Mouse (Mus musculus) stomach, embryonic 16.5 days (tissue): ENCODE measurements at regions not wholly inside any gene's neighbourhood (a gene's known extent, or its start where the extent isn't known, plus 50 kb on each side); places are given as distances from the start of the nearest gene placed in this dataset.
A peak's percentile ranks its signal among the peaks of the same experiment; 100 is the strongest.

Experiments
- ATAC-seq: fragments of 200-750 bp; cut with Nextera tagmentation; 2 replicates; pipeline ENCODE4 v1.8.0; 2017; ENCODE audit warnings: moderate number of reproducible peaks, moderate TSS enrichment; ENCODE audit not compliant: insufficient read depth, low FRiP score
- H3K27ac ChIP-seq: fragments of 300-500 bp; sonication (generic); 2 replicates; pipeline ENCODE4 v1.5.1; 2014; ENCODE audit warnings: low read length
- H3K27me3 ChIP-seq: fragments of 300-500 bp; sonication (generic); 2 replicates; pipeline ENCODE4 v1.6.1; 2014; ENCODE audit warnings: low read length, control low read depth, mixed read lengths; ENCODE audit not compliant: control insufficient read depth, insufficient read depth
- H3K36me3 ChIP-seq: fragments of 300-500 bp; sonication (generic); 2 replicates; pipeline ENCODE4 v1.6.1; 2014; ENCODE audit warnings: low read length; ENCODE audit not compliant: control insufficient read depth, insufficient read depth
- H3K4me1 ChIP-seq: fragments of 300-500 bp; sonication (generic); 2 replicates; pipeline ENCODE4 v1.6.1; 2014; ENCODE audit warnings: low read length, control low read depth, mixed read lengths; ENCODE audit not compliant: control insufficient read depth, insufficient read depth
- H3K4me2 ChIP-seq: fragments of 300-500 bp; sonication (generic); 2 replicates; pipeline ENCODE4 v1.6.1; 2014; ENCODE audit warnings: low read depth, low read length, mixed read lengths
- H3K4me3 ChIP-seq: fragments of 300-500 bp; sonication (generic); replicated peaks from 2 replicates; pipeline ENCODE4 v1.5.1; 2014; ENCODE audit warnings: mild to moderate bottlenecking, low read length
- H3K9ac ChIP-seq: fragments of 300-500 bp; sonication (generic); 2 replicates; pipeline ENCODE4 v1.6.1; 2014; ENCODE audit warnings: low read length
- H3K9me3 ChIP-seq: fragments of 300-500 bp; sonication (generic); replicated peaks from 2 replicates; pipeline ENCODE4 v1.6.1; 2016; ENCODE audit warnings: low read length, control low read depth; ENCODE audit not compliant: control insufficient read depth
- WGBS: fragments of 180-500 bp; shearing (Covaris S2); extraction: QIAGEN DNeasy Blood & Tissue Kit; methylation state at CpG from one replicate; pipeline ENCODE4 v1.1.7; 2014; 5-methylcytosine and 5-hydroxymethylcytosine counted together

- Histone ChIP-seq H3K4me3 (no peak overlapping the region), H3K4me1 (no peaks in the 10 kb centered on the region; the same call in 1 of the 2 replicates), H3K27ac (no peak overlapping the region), H3K4me2 (no peak overlapping the region), H3K27me3 (no peaks in the 10 kb centered on the region), H3K9me3 (no peaks in the 10 kb centered on the region), H3K9ac (no peak overlapping the region), H3K36me3 (no peaks in the 10 kb centered on the region)
- no peak for ATAC-seq
- 73% methylated on average over 2 of the region's 2 CpGs for WGBS
Measured at GRCm38 (mm10) chr9:100097028-100097427, 221.1 kb upstream of the Sox14 start.

GRCm38 (mm10) chr9:100095559-100095959 is 219.6 kb upstream of the Sox14 start:
- Histone ChIP-seq H3K9ac (no peak overlapping the region), H3K4me3 (no peak overlapping the region), H3K27me3 (no peaks in the 10 kb centered on the region), H3K4me1 (no peaks in the 10 kb centered on the region; the same call in 1 of the 2 replicates), H3K36me3 (no peaks in the 10 kb centered on the region), H3K9me3 (no peaks in the 10 kb centered on the region), H3K4me2 (no peak overlapping the region), H3K27ac (no peak overlapping the region)
- WGBS = 18% methylated on average over 7 of the region's 7 CpGs
- ATAC-seq = peak; percentile 40; the same call in 1 of the 2 replicates

GRCm38 (mm10) chr9:100094956-100095558 is 219.1 kb upstream of the Sox14 start:
- H3K9me3 ChIP-seq = no peaks in the 10 kb centered on the region
- H3K27me3 ChIP-seq = no peaks in the 10 kb centered on the region
- no peak overlapping the region for H3K4me2 ChIP-seq
- 39% methylated on average over 6 of the region's 6 CpGs for WGBS
- H3K4me1 ChIP-seq = no peaks in the 10 kb centered on the region; the same call in 1 of the 2 replicates
- peak; percentile 40; the same call in 1 of the 2 replicates for ATAC-seq
- H3K4me3 ChIP-seq = no peak overlapping the region
- H3K27ac ChIP-seq = no peak overlapping the region
- no peaks in the 10 kb centered on the region for H3K36me3 ChIP-seq
- H3K9ac ChIP-seq = no peak overlapping the region

- H3K27me3 ChIP-seq = no peaks in the 10 kb centered on the region
- ATAC-seq = no peak
- H3K9ac ChIP-seq = no peak overlapping the region
- no peaks in the 10 kb centered on the region for H3K4me1 ChIP-seq
- H3K4me2 ChIP-seq = no peak overlapping the region
- no peaks in the 10 kb centered on the region for H3K36me3 ChIP-seq
- H3K4me3 ChIP-seq = no peak overlapping the region
- H3K27ac ChIP-seq = no peak overlapping the region
- 85% methylated on average over 5 of the region's 5 CpGs for WGBS
- H3K9me3 ChIP-seq = no peaks in the 10 kb centered on the region
Measured at GRCm38 (mm10) chr9:100071141-100071540, 195.2 kb upstream of the Sox14 start.

- H3K27me3 ChIP-seq = no peaks in the 10 kb centered on the region
- no peak overlapping the region for H3K4me2 ChIP-seq
- H3K4me1 ChIP-seq = no peaks in the 10 kb centered on the region
- WGBS = 81% methylated on average over 1 of the region's 1 CpGs
- no peaks in the 10 kb centered on the region for H3K36me3 ChIP-seq
- no peak overlapping the region for H3K4me3 ChIP-seq
- no peak for ATAC-seq
- H3K9me3 ChIP-seq = no peaks in the 10 kb centered on the region
- H3K9ac ChIP-seq = no peak overlapping the region
- no peak overlapping the region for H3K27ac ChIP-seq
Measured at GRCm38 (mm10) chr9:100058541-100058940, 182.6 kb upstream of the Sox14 start.

GRCm38 (mm10) chr9:100046213-100046807 is 170.3 kb upstream of the Sox14 start:
- H3K27me3 ChIP-seq = no peaks in the 10 kb centered on the region
- WGBS = 50% methylated on average over 13 of the region's 13 CpGs
- H3K4me3 ChIP-seq = no peak overlapping the region
- no peak overlapping the region for H3K27ac ChIP-seq
- H3K9me3 ChIP-seq = no peaks in the 10 kb centered on the region
- H3K9ac ChIP-seq = no peak overlapping the region
- no peaks in the 10 kb centered on the region for H3K36me3 ChIP-seq
- H3K4me1 ChIP-seq = no peaks in the 10 kb centered on the region
- no peak overlapping the region for H3K4me2 ChIP-seq
- no peak for ATAC-seq

GRCm38 (mm10) chr9:100045636-100046035 is 169.7 kb upstream of the Sox14 start:
- no peak overlapping the region for H3K9ac ChIP-seq
- H3K4me1 ChIP-seq = no peaks in the 10 kb centered on the region
- no peak overlapping the region for H3K27ac ChIP-seq
- WGBS = 75% methylated on average over 5 of the region's 5 CpGs
- H3K4me2 ChIP-seq = no peak overlapping the region
- H3K27me3 ChIP-seq = no peaks in the 10 kb centered on the region
- H3K9me3 ChIP-seq = no peaks in the 10 kb centered on the region
- no peak for ATAC-seq
- no peak overlapping the region for H3K4me3 ChIP-seq
- H3K36me3 ChIP-seq = no peaks in the 10 kb centered on the region

- Histone ChIP-seq H3K4me1 (no peaks in the 10 kb centered on the region), H3K27ac (no peak overlapping the region), H3K9me3 (no peaks in the 10 kb centered on the region), H3K4me2 (no peak overlapping the region), H3K4me3 (no peak overlapping the region), H3K36me3 (no peaks in the 10 kb centered on the region), H3K9ac (no peak overlapping the region), H3K27me3 (no peaks in the 10 kb centered on the region)
- WGBS = 62% methylated on average over 6 of the region's 6 CpGs
- ATAC-seq = no peak
Measured at GRCm38 (mm10) chr9:100041776-100042175, 165.8 kb upstream of the Sox14 start.

- H3K36me3 ChIP-seq = no peaks in the 10 kb centered on the region
- no peak overlapping the region for H3K4me3 ChIP-seq
- no peaks in the 10 kb centered on the region for H3K4me1 ChIP-seq
- no peak overlapping the region for H3K4me2 ChIP-seq
- no peaks in the 10 kb centered on the region for H3K27me3 ChIP-seq
- WGBS = 45% methylated on average over 5 of the region's 5 CpGs
- ATAC-seq = no peak
- H3K9ac ChIP-seq = no peak overlapping the region
- no peaks in the 10 kb centered on the region for H3K9me3 ChIP-seq
- H3K27ac ChIP-seq = no peak overlapping the region
Measured at GRCm38 (mm10) chr9:100023641-100024040, 147.7 kb upstream of the Sox14 start.
